Mouse (Mus musculus) G1E-ER4 (cell line): ENCODE measurements around the gene Pank3. TPM values are rescaled to one million over a fixed set of nuclear protein-coding genes. Genes with fewer than 3 reads are reported as not detected.

Experiments
- GATA1 ChIP-seq: IDR thresholded peaks from one replicate; pipeline ENCODE4 v1.8.0; 2012; ENCODE audit warnings: low read length, inconsistent platforms
- polyA plus RNA-seq: library from polyadenylated mRNA; stranded (reverse); fragments of >175 nt; gene quantifications from 2 replicates; pipeline ENCODE4 v1.2.3, GENCODE M21; 2012

Gene Pank3
- polyA plus RNA-seq, result 2.9 and 3.5 TPM in 2 replicates

GRCm38 (mm10) chr11:35769188-35769745 is at the start of gene Pank3:
TSS of gene Pank3 (plus strand) at chr11:35769484.
- no peak for TF ChIP-seq GATA1

GRCm38 (mm10) chr11:35723876-35724275 is 45.4 kb upstream of the Pank3 start:
- no peak for TF ChIP-seq GATA1

GRCm38 (mm10) chr11:35726341-35726846 is 42.9 kb upstream of the Pank3 start:
- no peak for TF ChIP-seq GATA1

- TF ChIP-seq GATA1, result no peak
Observed at GRCm38 (mm10) chr11:35728200-35728599, 41.1 kb upstream of the Pank3 start.

GRCm38 (mm10) chr11:35729186-35729585 is 40.1 kb upstream of the Pank3 start:
- no peak for TF ChIP-seq GATA1

- TF ChIP-seq GATA1, result no peak
Observed at GRCm38 (mm10) chr11:35732366-35732765, 36.9 kb upstream of the Pank3 start.

- TF ChIP-seq GATA1, result no peak
Observed at GRCm38 (mm10) chr11:35736817-35737216, 32.5 kb upstream of the Pank3 start.

GRCm38 (mm10) chr11:35737262-35737661 is 32.0 kb upstream of the Pank3 start:
- TF ChIP-seq GATA1, result no peak

GRCm38 (mm10) chr11:35738102-35738501 is 31.2 kb upstream of the Pank3 start:
- TF ChIP-seq GATA1, result no peak

- TF ChIP-seq GATA1, result no peak
Observed at GRCm38 (mm10) chr11:35743586-35743985, 25.7 kb upstream of the Pank3 start.

GRCm38 (mm10) chr11:35744571-35744970 is 24.7 kb upstream of the Pank3 start:
- no peak for TF ChIP-seq GATA1

- no peak for TF ChIP-seq GATA1
Observed at GRCm38 (mm10) chr11:35750578-35750977, 18.7 kb upstream of the Pank3 start.

GRCm38 (mm10) chr11:35754906-35755418 is 14.3 kb upstream of the Pank3 start:
- no peak for TF ChIP-seq GATA1

GRCm38 (mm10) chr11:35755546-35755945 is 13.7 kb upstream of the Pank3 start:
- no peak for TF ChIP-seq GATA1

- no peak for TF ChIP-seq GATA1
Observed at GRCm38 (mm10) chr11:35756411-35757303, 12.6 kb upstream of the Pank3 start.

- TF ChIP-seq GATA1, result no peak
Observed at GRCm38 (mm10) chr11:35760001-35760626, 9.2 kb upstream of the Pank3 start.
